Mouse (Mus musculus): ENCODE measurements at regions not wholly inside any gene's neighbourhood (a gene's known extent, or its start where the extent isn't known, plus 50 kb on each side); places are given as distances from the start of the nearest gene placed in this dataset.
"Not testable (repeated sequence)": the region's sequence is repeated elsewhere in the genome, so short reads cannot be mapped to it uniquely, and the experiment has no call there.

DNA sequence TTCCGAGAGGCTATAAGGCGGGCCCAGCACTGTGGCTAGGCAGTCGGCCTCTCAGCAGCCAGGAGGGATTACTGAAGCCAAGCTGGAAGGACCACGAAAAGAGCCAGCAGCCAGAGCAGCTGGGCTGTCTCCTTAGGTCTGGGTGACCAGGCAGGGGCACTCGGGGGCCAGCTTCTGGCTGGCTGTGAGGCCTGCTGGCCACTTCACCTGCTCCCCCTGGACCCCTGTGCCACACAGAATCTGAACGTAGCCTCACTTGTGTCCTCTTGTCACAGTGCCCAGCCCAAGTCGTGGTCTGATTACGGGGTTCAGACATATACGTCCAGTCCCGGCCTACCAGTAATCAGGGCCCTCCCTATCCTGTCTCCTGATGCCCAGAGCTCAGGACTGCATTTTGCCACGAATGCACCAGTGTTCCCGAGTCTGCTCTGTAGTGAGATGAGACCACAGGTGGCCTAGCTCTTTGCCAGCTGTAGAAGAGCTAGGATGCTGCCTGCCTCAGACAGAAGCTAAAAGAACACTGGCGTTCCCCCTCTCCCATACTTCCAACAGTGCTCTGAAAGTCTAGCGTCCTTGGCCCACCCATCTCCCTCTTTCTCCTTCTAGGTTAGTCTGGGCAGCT lies 89.4 kb upstream of the Lemd2 start:
- no peak overlapping the region for H3K4me3 ChIP-seq (ENCODE audit: insufficient read depth, low read length)
- H3K4me1 ChIP-seq (ENCODE audit: control insufficient read depth, insufficient read depth, low read length): no peaks in the 10 kb centered on the region
- TF ChIP-seq CTCF (IDR thresholded peaks at IDR 0.05; ENCODE audit: low read depth, low read length) (no peak), POLR2A (IDR thresholded peaks at IDR 0.05; ENCODE audit: borderline replicate concordance, low read depth, low read length) (no peak)
- no peak overlapping the region for H3K27ac ChIP-seq (ENCODE audit: insufficient read depth, low read depth, low read length)

DNA sequence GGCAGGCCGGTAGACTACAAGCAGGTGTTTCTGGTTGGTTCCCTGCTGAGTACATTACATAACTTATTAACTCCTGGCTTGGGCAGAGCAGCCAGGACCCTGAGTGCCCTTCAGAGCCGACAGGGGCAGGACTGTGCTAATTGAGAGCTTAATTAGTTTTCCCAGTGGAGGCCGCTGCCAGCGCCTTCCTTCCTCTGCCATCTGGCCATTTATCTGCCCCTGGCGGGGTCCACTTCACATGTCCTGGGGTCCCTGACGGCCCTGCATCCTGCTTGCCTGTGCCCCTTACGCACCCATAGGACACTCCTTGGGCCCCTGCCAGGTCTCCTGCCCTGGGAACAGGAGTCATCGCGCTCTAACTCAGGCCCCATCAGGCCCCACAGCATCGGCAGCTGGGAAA lies 87.4 kb upstream of the Lemd2 start:
- H3K4me1 ChIP-seq (ENCODE audit: control insufficient read depth, insufficient read depth, low read length): no peaks in the 10 kb centered on the region
- TF ChIP-seq POLR2A (IDR thresholded peaks at IDR 0.05; ENCODE audit: borderline replicate concordance, low read depth, low read length) (no peak), CTCF (IDR thresholded peaks at IDR 0.05; ENCODE audit: low read depth, low read length) (no peak)
- H3K4me3 ChIP-seq (ENCODE audit: insufficient read depth, low read length): no peak overlapping the region
- no peak overlapping the region for H3K27ac ChIP-seq (ENCODE audit: insufficient read depth, low read depth, low read length)

DNA sequence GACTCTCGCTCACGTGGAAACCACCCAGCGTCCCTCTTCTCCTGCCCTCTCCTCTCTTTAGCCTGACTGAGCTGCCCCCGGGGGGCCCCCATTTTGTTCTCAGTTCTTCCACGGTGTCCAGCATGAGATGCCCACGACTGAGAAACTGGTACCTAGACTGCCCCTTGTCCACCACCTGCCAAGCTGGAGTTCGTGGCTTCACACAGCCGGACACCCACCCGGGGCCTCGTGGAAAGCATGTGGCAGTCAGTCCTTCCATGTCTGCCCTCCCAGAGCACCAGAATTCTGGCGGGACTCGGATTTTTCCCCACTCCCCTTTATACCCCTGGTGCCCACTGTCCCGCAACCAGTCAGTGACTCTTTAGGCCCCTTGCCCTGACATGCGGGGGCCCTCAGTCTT lies 86.9 kb upstream of the Lemd2 start:
- no peak overlapping the region for H3K27ac ChIP-seq (ENCODE audit: insufficient read depth, low read depth, low read length)
- no peaks in the 10 kb centered on the region for H3K4me1 ChIP-seq (ENCODE audit: control insufficient read depth, insufficient read depth, low read length)
- TF ChIP-seq POLR2A (IDR thresholded peaks at IDR 0.05; ENCODE audit: borderline replicate concordance, low read depth, low read length): no peak
- TF ChIP-seq CTCF (IDR thresholded peaks at IDR 0.05; ENCODE audit: low read depth, low read length): no peak
- no peak overlapping the region for H3K4me3 ChIP-seq (ENCODE audit: insufficient read depth, low read length)

DNA sequence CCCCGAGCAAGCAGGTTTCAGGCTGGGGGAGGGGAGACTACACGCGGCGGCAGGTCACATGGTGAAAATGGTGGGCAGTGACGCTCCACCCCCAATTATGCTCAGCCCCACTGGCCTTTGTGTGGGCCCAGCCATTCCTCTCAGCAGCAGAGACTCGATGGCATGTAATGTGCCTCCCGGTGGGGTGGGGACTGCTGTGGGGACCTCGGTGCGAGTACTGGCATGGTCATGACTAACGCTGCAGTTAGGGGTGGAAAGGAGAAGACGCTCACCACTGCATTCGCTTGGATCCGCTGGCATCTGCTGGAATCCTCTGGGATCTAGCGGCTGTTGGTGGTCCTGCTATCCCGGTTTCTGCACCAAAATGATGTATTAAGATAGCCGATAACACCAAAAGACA lies 86.0 kb upstream of the Lemd2 start:
- no peak overlapping the region for H3K27ac ChIP-seq (ENCODE audit: insufficient read depth, low read depth, low read length)
- no peak overlapping the region for H3K4me3 ChIP-seq (ENCODE audit: insufficient read depth, low read length)
- no peak for TF ChIP-seq POLR2A (IDR thresholded peaks at IDR 0.05; ENCODE audit: borderline replicate concordance, low read depth, low read length)
- TF ChIP-seq CTCF (IDR thresholded peaks at IDR 0.05; ENCODE audit: low read depth, low read length): no peak
- H3K4me1 ChIP-seq (ENCODE audit: control insufficient read depth, insufficient read depth, low read length): no peaks in the 10 kb centered on the region

GRCm38 (mm10) chr17:27289804-27290203 lies 85.5 kb upstream of the Lemd2 start:
- H3K4me3 ChIP-seq (ENCODE audit: insufficient read depth, low read length); H3K27ac ChIP-seq (ENCODE audit: insufficient read depth, low read depth, low read length); H3K4me1 ChIP-seq (ENCODE audit: control insufficient read depth, insufficient read depth, low read length): not testable (repeated sequence)

GRCm38 (mm10) chr17:27287986-27288385 lies 83.7 kb upstream of the Lemd2 start:
- H3K4me3 ChIP-seq (ENCODE audit: insufficient read depth, low read length); H3K27ac ChIP-seq (ENCODE audit: insufficient read depth, low read depth, low read length); H3K4me1 ChIP-seq (ENCODE audit: control insufficient read depth, insufficient read depth, low read length): not testable (repeated sequence)

GRCm38 (mm10) chr17:27281241-27281640 lies 77.0 kb upstream of the Lemd2 start:
- TF ChIP-seq CTCF (IDR thresholded peaks at IDR 0.05; ENCODE audit: low read depth, low read length): no peak
- TF ChIP-seq POLR2A (IDR thresholded peaks at IDR 0.05; ENCODE audit: borderline replicate concordance, low read depth, low read length): no peak
- Histone ChIP-seq H3K27ac (ENCODE audit: insufficient read depth, low read depth, low read length) (no peak overlapping the region), H3K4me3 (ENCODE audit: insufficient read depth, low read length) (no peak overlapping the region), H3K4me1 (ENCODE audit: control insufficient read depth, insufficient read depth, low read length) (no peaks in the 10 kb centered on the region)

- not testable (repeated sequence) for H3K27ac ChIP-seq (ENCODE audit: insufficient read depth, low read depth, low read length); H3K4me1 ChIP-seq (ENCODE audit: control insufficient read depth, insufficient read depth, low read length); H3K4me3 ChIP-seq (ENCODE audit: insufficient read depth, low read length)
Measured at GRCm38 (mm10) chr17:27279491-27280288, 75.4 kb upstream of the Lemd2 start.

- not testable (repeated sequence) for H3K27ac ChIP-seq (ENCODE audit: insufficient read depth, low read depth, low read length); H3K4me1 ChIP-seq (ENCODE audit: control insufficient read depth, insufficient read depth, low read length); H3K4me3 ChIP-seq (ENCODE audit: insufficient read depth, low read length)
Measured at GRCm38 (mm10) chr17:27277786-27278185, 73.5 kb upstream of the Lemd2 start.

DNA sequence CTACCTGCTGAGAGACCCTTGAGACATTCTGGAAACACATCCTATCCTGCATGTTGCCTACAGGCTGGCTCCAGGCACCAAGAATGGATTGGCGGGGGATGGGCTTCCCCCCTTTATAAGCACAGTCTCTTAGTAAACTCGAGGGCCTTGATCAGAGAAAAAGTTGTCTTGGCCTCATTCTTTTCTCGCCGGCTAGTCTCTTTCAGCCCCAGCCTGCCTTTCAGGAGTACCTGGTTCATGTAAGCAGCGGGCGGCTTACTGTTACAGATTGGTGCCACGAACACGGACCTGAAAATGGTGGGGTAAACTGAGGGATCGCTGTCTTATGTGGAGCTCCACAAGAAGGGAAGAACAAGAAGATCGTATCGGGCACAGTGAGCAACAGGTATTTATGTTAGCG lies 67.5 kb upstream of the Lemd2 start:
- not testable (repeated sequence) for H3K4me3 ChIP-seq (ENCODE audit: insufficient read depth, low read length); H3K27ac ChIP-seq (ENCODE audit: insufficient read depth, low read depth, low read length); H3K4me1 ChIP-seq (ENCODE audit: control insufficient read depth, insufficient read depth, low read length)

DNA sequence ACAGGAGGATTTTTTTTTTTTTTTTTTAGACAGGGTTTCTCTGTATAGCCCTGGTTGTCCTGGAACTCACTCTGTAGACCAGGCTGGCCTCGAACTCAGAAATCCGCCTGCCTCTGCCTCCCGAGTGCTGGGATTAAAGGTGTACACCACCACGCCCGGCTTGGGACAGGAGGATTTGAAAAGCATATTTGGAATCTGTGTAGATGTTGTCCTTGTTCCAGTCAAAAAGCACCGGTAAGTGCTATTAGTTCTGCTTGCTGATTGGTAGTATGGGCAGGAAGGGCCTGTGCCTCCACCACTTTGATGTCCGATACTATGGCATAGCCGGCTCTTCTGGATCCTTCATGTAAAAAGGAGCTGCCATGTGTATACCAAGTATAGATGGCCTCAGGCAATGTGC lies 66.5 kb upstream of the Lemd2 start:
- not testable (repeated sequence) for H3K27ac ChIP-seq (ENCODE audit: insufficient read depth, low read depth, low read length); H3K4me1 ChIP-seq (ENCODE audit: control insufficient read depth, insufficient read depth, low read length); H3K4me3 ChIP-seq (ENCODE audit: insufficient read depth, low read length)

DNA sequence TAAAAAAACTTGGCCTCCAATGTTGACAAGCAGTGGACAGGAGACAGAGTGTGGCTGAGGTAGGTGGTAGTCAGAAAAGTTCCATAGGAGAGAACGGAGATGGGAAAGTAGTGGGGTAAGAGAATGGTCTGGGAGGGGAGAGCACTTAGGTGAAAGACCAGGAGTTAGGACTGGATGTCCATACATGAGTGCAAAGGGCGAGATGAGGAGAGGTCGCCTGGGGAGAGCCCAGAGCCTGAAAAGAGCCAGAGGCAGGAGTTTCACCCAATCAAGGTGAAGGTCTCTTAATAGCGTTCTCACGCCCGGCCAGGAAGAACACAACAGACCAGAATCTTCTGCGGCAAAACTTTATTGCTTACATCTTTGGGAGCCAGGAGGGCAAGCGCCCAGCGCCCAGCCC lies 60.3 kb upstream of the Lemd2 start:
- H3K27ac ChIP-seq (ENCODE audit: insufficient read depth, low read depth, low read length); H3K4me1 ChIP-seq (ENCODE audit: control insufficient read depth, insufficient read depth, low read length); H3K4me3 ChIP-seq (ENCODE audit: insufficient read depth, low read length): not testable (repeated sequence)

All from bone marrow macrophage, adult 2 months (primary cell).